Mouse (Mus musculus) MEL (cell line): ENCODE measurements around the gene Rhbdd2. TPM values are rescaled to one million over a fixed set of nuclear protein-coding genes. Genes with fewer than 3 reads are reported as not detected.

Experiments used
- DNase-seq: peaks from one replicate; pipeline ENCODE4 v3.0.0; 2011; ENCODE audit warnings: low read depth, low spot score
- H3K27ac ChIP-seq: 2 replicates; pipeline ENCODE4 v1.5.1; 2012; ENCODE audit warnings: low read depth, mild to moderate bottlenecking, control low read depth, low read length, moderate library complexity; ENCODE audit not compliant: control insufficient read depth
- H3K27me3 ChIP-seq, 2 experiments: fragments of 150-350 bp in 1 of 2; sonication (generic) in 1 of 2; 2 replicates each; pipeline ENCODE4 v1.6.1; 2012; ENCODE audit warnings: low read length in 2 of 2, mild to moderate bottlenecking in 2 of 2, improper control_type of control experiment in 1 of 2, moderate library complexity in 1 of 2; ENCODE audit not compliant: insufficient read depth in 2 of 2, control insufficient read depth in 1 of 2
- H3K36me3 ChIP-seq, 2 experiments: 2 replicates each; pipeline ENCODE4 v1.6.1; 2012 to 2014; ENCODE audit warnings: low read length in 2 of 2, improper control_type of control experiment in 1 of 2, inconsistent platforms in 1 of 2, mild to moderate bottlenecking in 1 of 2; ENCODE audit not compliant: insufficient read depth in 2 of 2, control insufficient read depth in 1 of 2
- H3K4me1 ChIP-seq, 2 experiments: fragments of 150-350 bp in 1 of 2; sonication (generic) in 1 of 2; 2 replicates each; pipeline ENCODE4 v1.6.1; 2012; ENCODE audit warnings: low read length in 2 of 2, improper control_type of control experiment in 1 of 2, mild to moderate bottlenecking in 1 of 2; ENCODE audit not compliant: insufficient read depth in 2 of 2, control insufficient read depth in 1 of 2
- H3K4me3 ChIP-seq, 2 experiments: fragments of 150-350 bp in 1 of 2; sonication (generic) in 1 of 2; 2 replicates each; pipeline ENCODE4 v1.5.1; 2012; ENCODE audit warnings: low read depth in 2 of 2, low read length in 2 of 2, mild to moderate bottlenecking in 2 of 2, moderate library complexity in 2 of 2, control low read depth in 1 of 2, improper control_type of control experiment in 1 of 2; ENCODE audit not compliant: control insufficient read depth in 1 of 2, insufficient read depth in 1 of 2
- H3K79me2 ChIP-seq: 2 replicates; pipeline ENCODE4 v1.6.1; 2012; ENCODE audit warnings: mild to moderate bottlenecking, low read length, moderate library complexity; ENCODE audit not compliant: control insufficient read depth, poor library complexity, insufficient read depth
- H3K9ac ChIP-seq: 2 replicates; pipeline ENCODE4 v1.6.1; 2012; ENCODE audit warnings: low read depth, mild to moderate bottlenecking, control low read depth, low read length, moderate library complexity; ENCODE audit not compliant: control insufficient read depth, poor library complexity, severe bottlenecking
- H3K9me3 ChIP-seq: fragments of 150-350 bp; sonication (generic); replicated peaks from 2 replicates; pipeline ENCODE4 v1.6.1; 2012; ENCODE audit warnings: mild to moderate bottlenecking, low read length, improper control_type of control experiment, moderate library complexity; ENCODE audit not compliant: insufficient read depth
- CTCF ChIP-seq, 3 experiments: IDR thresholded peaks in 2 of 3; conservative IDR thresholded peaks in 1 of 3; 2 replicates each; pipeline ENCODE4 v1.5.1; 2011 to 2012; ENCODE audit warnings: low read length in 3 of 3, low read depth in 2 of 3, mild to moderate bottlenecking in 2 of 3, improper control_type of control experiment in 1 of 3, inconsistent platforms in 1 of 3, mixed read lengths in 1 of 3, moderate library complexity in 1 of 3; ENCODE audit not compliant: control insufficient read depth in 1 of 3, insufficient read depth in 1 of 3, poor library complexity in 1 of 3, severe bottlenecking in 1 of 3
- E2F4 ChIP-seq: IDR thresholded peaks from 2 replicates; pipeline ENCODE4 v1.6.1; 2011; ENCODE audit warnings: low read depth, low read length, improper control_type of control experiment, borderline replicate concordance
- ELF1 ChIP-seq: IDR thresholded peaks from 2 replicates; pipeline ENCODE4 v1.6.1; 2014; ENCODE audit warnings: low read depth, mild to moderate bottlenecking, inconsistent platforms, low read length, improper control_type of control experiment, moderate library complexity
- GATA1 ChIP-seq: IDR thresholded peaks from 2 replicates; pipeline ENCODE4 v1.6.1; 2011; ENCODE audit warnings: low read depth, low read length, improper control_type of control experiment
- KAT2A ChIP-seq: conservative IDR thresholded peaks from 2 replicates; pipeline ENCODE4 v1.6.1; 2012; ENCODE audit warnings: low read depth, low read length, improper control_type of control experiment, inconsistent platforms
- POLR2A ChIP-seq, 2 experiments: IDR thresholded peaks; 2 replicates each; pipeline ENCODE4 v1.6.1; 2011 to 2012; ENCODE audit warnings: low read length in 2 of 2, mild to moderate bottlenecking in 2 of 2, control low read depth in 1 of 2, improper control_type of control experiment in 1 of 2, low read depth in 1 of 2, moderate library complexity in 1 of 2; ENCODE audit not compliant: control insufficient read depth in 1 of 2, insufficient read depth in 1 of 2, poor library complexity in 1 of 2
- POLR2AphosphoS2 ChIP-seq: IDR thresholded peaks from 2 replicates; pipeline ENCODE4 v1.6.1; 2011; ENCODE audit warnings: low read length, improper control_type of control experiment
- RAD21 ChIP-seq: IDR thresholded peaks from 2 replicates; pipeline ENCODE4 v1.6.1; 2011; ENCODE audit warnings: mild to moderate bottlenecking, low read depth, low read length, improper control_type of control experiment
- SMC3 ChIP-seq: IDR thresholded peaks from 2 replicates; pipeline ENCODE4 v1.6.1; 2011; ENCODE audit warnings: low read depth, low read length, improper control_type of control experiment
- TBP ChIP-seq: IDR thresholded peaks from 2 replicates; pipeline ENCODE4 v1.8.0; 2011; ENCODE audit warnings: low read depth, low read length, improper control_type of control experiment
- TCF12 ChIP-seq: IDR thresholded peaks from 2 replicates; pipeline ENCODE4 v1.6.1; 2014; ENCODE audit warnings: low read depth, mild to moderate bottlenecking, inconsistent platforms, low read length, improper control_type of control experiment, moderate library complexity
- ZKSCAN1 ChIP-seq: IDR thresholded peaks from 2 replicates; pipeline ENCODE4 v1.6.1; 2012; ENCODE audit warnings: low read depth, mild to moderate bottlenecking, inconsistent platforms, low read length, improper control_type of control experiment, moderate library complexity
- ZMIZ1 ChIP-seq: IDR thresholded peaks from 2 replicates; pipeline ENCODE4 v1.6.1; 2012; ENCODE audit warnings: low read depth, mild to moderate bottlenecking, inconsistent platforms, low read length, improper control_type of control experiment, moderate library complexity
- ZNF384 ChIP-seq: IDR thresholded peaks from 2 replicates; pipeline ENCODE4 v1.6.1; 2012; ENCODE audit warnings: low read depth, mild to moderate bottlenecking, inconsistent platforms, low read length, improper control_type of control experiment
- polyA plus RNA-seq, 2 experiments: library from polyadenylated mRNA; stranded (reverse) in 1 of 2; unstranded in 1 of 2; fragments of >175 nt in 1 of 2; fragments of >200 nt in 1 of 2; gene quantifications; 2 replicates each; pipeline versions ENCODE4 v1.2.1 to v1.2.4; 2012; ENCODE audit warnings: low replicate concordance in 2 of 2, low read depth in 1 of 2; ENCODE audit not compliant: insufficient read length in 2 of 2, insufficient read depth in 1 of 2, missing spikeins in 1 of 2
- total RNA-seq: library from RNA; depleted of rRNA; stranded (reverse); fragments of 300-350 nt; gene quantifications from 2 replicates; pipeline ENCODE4 v1.2.3, GENCODE M21; 2012

Gene Rhbdd2
- total and polyA plus RNA-seq, 3 experiments, result 4.9 to 29.1 TPM; not detected in 1

DNA sequence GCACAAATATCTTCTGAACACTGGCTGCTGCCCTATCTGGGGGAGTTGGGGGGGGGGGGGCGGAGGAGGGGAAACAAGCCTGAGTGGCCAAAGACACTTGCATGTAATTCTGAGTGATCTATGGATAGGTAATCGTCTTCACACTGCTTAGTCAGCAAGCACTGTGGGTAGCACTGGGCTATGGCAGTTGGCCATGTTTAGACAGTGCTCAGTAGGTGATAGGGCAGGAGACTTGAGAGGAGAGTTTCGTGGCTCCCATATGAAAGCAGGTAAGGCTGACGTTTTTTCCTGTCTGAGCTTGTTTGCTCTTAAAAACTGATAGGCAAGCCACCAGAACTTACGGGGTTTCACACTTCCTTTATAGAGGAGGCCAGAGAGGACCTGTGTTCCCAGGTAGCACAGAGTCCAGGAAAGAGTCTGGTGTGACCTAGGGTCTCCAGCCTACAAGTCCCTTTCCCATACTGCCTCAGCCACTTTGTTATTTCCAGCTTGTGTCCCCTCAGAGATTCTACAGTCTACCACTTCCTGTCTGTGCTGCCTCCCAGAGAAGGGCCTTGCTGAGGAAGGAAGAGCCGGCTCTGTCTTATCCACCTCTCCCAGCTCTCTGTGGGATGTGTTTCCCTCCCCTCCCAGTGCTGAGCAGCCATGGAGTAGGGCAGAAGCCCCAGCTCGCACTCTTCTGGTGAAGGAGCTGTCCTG is 7.5 kb downstream of the Rhbdd2 start (continued):
- TF ChIP-seq E2F4, result no peak
- TF ChIP-seq ZKSCAN1, result no peak
- peak; percentile 21; the same call in 1 of the 2 replicates for TF ChIP-seq TCF12

DNA sequence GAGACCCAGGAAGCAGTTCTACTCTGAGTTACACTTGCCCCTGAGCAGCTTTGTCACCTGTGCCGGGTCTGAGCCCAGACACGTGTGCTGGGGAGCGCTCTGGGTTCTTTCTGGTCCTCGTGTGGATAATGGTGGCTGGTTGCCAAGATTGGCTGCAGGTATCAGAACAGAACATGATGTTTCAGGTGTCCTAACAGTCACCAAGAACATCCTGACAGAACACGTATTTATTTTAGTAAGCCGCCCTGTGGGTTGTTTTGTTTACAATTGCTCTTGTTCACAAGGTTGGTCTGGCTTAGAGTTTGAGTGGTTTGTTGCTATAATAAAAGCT is 8.0 kb downstream of the Rhbdd2 start:
- peak overlapping the region; percentile 9; the same call in 1 of the 2 replicates for H3K9ac ChIP-seq

GRCm38 (mm10) chr5:135641028-135641427 is 8.6 kb downstream of the Rhbdd2 start:
- Histone ChIP-seq H3K36me3 (peaks cover 0 to 34% of the 10 kb centered on the region in 2 experiments; a peak in 2 of 4 replicates), H3K9ac (no peak overlapping the region), H3K4me1 (peaks cover 24 to 33% of the 10 kb centered on the region in 2 experiments), H3K27me3 (no peaks in the 10 kb centered on the region), H3K79me2 (no peaks in the 10 kb centered on the region)
- TF ChIP-seq ZNF384 (no peak), GATA1 (no peak), TBP (peak; percentile 71), RAD21 (no peak), ELF1 (no peak), ZMIZ1 (no peak)
- TF ChIP-seq, all 39 proteins: peak for 1
- Histone ChIP-seq H3K9me3 (no peaks in the 10 kb centered on the region), H3K4me3 (no peak overlapping the region), H3K27ac (peak overlapping the region; percentile 68)
- peak; percentile 74 for DNase-seq

More for the DNA sequence above, 8.0 kb downstream of the Rhbdd2 start:
- no peak for TF ChIP-seq POLR2AphosphoS2
- TF ChIP-seq SMC3, result no peak
- TF ChIP-seq CTCF (IDR thresholded peaks at IDR 0.05 in 2 of 3, conservative IDR thresholded peaks at IDR 0.05 in 1 of 3; ENCODE audit: control insufficient read depth in 1 of 3, insufficient read depth in 1 of 3, low read depth in 2 of 3, low read length in 3 of 3, poor library complexity in 1 of 3, severe bottlenecking in 1 of 3), result no peak
- no peak for TF ChIP-seq KAT2A
- no peak for TF ChIP-seq POLR2A (IDR thresholded peaks at IDR 0.05; ENCODE audit: control insufficient read depth in 1 of 2, insufficient read depth in 1 of 2, low read depth in 1 of 2, low read length in 2 of 2, poor library complexity in 1 of 2)
- Histone ChIP-seq H3K9me3 (no peaks in the 10 kb centered on the region), H3K4me1 (peaks cover 24 to 33% of the 10 kb centered on the region in 2 experiments), H3K27me3 (no peaks in the 10 kb centered on the region), H3K79me2 (no peaks in the 10 kb centered on the region), H3K36me3 (peaks cover 0 to 34% of the 10 kb centered on the region in 2 experiments; a peak in 2 of 4 replicates), H3K4me3 (no peak overlapping the region), H3K27ac (peak overlapping the region; percentile 68)
- no peak for DNase-seq
